Mouse (Mus musculus): ENCODE data around the gene Dock6. TPM values are rescaled to one million over a fixed set of nuclear protein-coding genes. Genes with fewer than 3 reads are reported as not detected.
"Not testable (repeated sequence)": the region's sequence is repeated elsewhere in the genome, so short reads cannot be mapped to it uniquely, and the experiment has no call there.

Dock6 gene
- total RNA-seq, 4 experiments from 2014 or later, result 14.6 to 19.8 (median 16.8) TPM

DNA sequence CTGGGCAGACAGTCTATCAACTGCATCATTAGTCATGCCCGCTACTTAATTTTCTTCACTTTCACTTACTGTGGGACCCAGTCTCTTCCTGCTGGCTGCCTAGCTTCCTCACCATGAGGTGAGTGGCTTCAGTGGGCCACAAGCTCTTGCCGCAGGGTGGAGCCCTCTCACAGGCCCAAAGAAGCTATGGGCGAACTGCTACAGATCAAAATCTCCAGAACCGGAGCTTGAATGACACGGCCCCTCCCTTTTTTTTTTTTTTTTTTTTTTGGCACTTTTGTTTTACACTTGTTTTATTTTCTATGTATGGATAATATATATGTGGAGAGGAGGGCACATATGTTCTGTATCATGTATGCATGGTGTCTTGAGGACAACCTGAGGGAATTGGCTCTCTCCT is 41.3 kb downstream of the Dock6 start:
- DNase-seq (ENCODE audit: low spot score in 2 of 2), result no peak

DNA sequence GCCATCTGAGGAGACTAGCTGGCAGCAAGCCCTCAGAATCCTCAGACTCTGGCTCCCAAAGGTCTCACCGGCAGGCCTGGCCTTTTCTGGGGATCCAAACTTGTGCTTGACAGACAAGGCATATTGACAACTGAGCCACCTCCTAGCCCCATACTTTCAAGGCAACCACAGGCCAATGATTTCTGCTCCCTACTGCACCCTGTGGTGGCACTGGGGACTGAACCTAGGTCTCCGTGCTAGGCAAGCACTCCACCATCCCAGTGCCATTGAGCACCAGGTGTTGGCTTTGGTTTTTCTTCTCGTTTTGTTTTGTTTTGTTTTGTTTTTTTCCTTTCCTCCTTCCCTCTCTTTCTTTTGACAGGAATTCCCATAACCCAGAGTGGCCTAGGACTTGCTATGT is 43.9 kb downstream of the Dock6 start:
- no peak for DNase-seq (ENCODE audit: low spot score in 2 of 2)

DNA sequence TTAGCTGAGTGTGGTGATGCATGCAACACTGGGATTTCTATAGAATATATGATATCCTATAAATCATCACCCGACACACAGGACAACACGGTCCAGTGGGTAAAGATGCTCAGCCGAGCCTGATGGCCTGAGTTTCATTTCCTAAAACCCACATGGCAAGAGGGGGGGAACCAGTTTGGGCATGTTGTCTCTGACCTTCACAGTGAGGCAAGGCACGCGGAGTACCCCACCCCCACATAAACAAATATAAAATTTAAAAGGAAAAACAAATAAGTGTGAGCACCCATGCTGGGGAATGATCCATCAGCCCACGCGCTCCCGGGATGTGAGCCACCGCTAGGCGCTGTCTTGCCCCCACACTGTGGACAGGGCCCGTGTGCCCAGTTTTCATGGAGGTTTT is 45.5 kb downstream of the Dock6 start:
- no peak for DNase-seq (ENCODE audit: low spot score in 2 of 2)

DNA sequence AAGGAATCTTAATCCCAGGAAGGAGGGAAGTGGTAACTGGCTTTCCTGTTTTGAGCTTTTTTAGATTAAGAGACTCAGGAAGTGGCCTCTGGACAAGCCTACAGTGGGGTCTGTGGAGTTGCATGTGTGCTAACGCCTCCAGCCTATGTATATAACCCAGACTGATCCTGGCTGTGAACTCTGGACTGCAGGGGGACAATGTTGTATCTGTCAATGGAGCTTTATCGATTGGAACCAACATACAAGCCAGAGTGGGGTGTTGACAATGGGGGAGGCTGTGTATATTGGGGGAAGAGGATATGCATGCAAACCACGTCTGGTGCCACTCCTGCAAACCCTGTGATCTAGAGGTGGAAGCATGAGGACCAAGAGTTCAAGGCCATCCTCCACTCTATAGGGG is 46.1 kb downstream of the Dock6 start:
- DNase-seq (ENCODE audit: low spot score in 2 of 2), result no peak

DNA sequence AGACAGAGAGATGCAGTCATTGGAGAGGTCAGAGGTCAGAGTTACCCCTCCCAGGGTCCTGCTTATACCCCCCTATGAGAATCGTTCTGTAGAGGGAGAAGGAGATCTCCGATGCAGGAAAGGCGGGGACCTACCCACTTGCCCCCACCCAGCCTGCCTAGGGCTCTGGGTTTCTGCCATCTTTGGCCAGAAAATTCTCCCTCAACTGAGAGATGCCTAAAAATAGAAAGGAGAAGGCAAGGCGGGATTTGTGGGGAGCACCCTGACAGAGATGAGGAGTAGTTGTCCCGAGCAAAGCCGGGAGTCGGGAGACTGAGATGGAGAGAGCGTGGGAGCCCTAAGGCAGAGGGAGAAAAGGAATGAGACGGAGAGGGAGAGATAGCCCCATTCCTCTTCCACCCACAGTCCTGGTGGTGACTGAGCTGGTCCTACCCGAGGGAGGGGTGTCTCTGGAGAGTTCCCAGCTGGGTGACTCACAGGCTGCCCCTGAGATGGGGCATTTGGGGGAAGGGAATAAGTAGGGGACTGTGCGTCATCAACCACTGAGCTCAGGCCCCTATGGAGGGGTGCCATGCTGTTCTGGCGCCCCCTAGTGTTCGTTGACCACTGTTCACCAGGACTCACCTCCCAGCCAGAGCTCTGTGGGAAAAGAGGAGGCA is 48.3 kb downstream of the Dock6 start:
- DNase-seq (ENCODE audit: low spot score in 2 of 2), result peak; percentile 75 to 89

DNA sequence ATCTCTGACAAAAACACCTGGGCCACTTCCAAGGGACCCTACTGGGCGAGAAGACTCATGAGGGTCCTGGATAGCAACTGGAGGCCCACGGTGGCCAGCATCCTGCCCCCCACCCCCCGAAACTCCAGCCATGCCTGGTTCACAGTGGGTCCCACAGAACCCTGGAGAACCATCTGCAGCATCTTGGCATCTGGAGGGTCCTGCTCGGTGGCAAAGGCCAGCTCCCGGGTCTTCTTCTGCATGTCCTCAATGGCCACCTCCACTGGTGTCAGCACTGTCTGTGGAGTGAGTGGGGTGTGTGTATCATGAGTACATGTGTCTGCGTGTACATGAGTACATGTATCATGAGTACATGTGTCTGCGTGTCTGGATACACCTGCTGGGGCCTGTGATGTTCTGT is 50.8 kb downstream of the Dock6 start:
- no peak for DNase-seq (ENCODE audit: low spot score in 2 of 2)

DNA sequence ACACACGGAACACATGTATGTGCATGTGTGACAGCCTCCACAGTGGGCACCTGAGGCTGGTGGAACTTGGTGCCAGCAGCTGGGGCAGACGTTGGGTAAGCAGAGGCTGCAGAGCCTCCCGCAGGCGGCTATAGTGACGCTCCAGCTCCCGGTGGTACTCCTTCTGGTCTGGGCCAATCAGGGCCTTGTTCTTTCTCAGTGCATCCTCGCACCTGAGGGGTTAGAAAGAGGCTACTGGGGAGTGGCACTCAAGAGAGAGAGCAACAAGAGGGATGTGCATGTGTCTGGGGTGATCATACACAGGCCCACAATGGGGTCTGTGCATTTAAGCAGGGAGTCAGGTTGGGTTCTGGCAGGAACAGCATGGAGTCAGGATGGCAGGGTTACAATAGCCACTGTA is 51.3 kb downstream of the Dock6 start:
- DNase-seq (ENCODE audit: low spot score in 2 of 2), result no peak

DNA sequence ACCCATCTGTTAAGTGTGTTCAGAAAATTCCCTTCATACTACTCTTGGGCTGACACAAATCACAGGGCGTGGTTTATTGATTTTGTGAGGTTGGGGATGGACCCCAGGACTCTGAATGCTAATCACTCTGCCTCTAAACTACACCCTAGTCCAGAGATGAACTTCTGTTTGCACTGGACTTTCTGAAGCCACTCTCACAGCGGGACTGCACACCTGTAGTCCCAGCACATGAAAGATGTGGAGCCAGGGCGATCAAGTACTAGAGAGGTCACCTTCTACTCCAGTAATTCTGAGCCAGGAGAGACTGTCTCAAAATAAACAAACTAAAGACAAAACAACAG is 53.5 kb downstream of the Dock6 start:
- no peak for DNase-seq (ENCODE audit: low spot score in 2 of 2)

DNA sequence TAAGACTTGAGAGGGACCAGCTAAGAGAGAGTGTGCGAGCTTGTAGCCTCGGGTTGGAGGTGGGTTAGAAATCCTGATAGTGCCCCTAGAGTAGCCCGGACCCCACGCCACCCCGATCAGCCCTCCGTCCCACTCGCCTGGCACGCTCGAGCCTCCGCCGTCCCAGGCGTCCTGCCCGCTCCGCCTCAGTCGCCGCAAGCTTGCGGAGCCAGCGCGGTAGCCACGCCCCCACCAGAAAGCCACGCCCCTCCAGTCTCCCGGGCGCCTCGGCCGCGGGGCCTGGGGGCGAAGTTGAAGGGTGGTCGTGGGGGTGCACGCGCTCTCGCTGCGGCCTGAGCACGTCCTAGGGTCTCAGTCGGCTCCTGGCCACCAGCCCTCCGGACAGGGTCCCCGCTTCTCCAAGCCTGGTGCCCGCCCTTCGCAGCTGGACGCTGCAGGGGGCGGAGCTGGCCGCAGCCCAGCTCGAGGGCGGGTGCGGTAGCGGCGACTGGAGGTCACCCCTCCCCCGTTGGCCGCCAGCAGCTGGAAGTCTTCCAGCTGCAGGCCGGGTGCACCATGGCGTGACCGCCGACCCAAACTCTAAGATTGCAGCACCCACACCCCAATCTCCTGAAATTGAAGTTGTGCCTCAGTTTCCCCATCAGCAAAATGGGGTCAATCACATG is 54.0 kb downstream of the Dock6 start, which contains the start of gene Kank2:
Gene Kank2, minus strand, starts transcription at position 400 of the 665 bp plus-strand sequence.
- DNase-seq (ENCODE audit: low spot score in 2 of 2), result peak; percentile 43 to 54

DNA sequence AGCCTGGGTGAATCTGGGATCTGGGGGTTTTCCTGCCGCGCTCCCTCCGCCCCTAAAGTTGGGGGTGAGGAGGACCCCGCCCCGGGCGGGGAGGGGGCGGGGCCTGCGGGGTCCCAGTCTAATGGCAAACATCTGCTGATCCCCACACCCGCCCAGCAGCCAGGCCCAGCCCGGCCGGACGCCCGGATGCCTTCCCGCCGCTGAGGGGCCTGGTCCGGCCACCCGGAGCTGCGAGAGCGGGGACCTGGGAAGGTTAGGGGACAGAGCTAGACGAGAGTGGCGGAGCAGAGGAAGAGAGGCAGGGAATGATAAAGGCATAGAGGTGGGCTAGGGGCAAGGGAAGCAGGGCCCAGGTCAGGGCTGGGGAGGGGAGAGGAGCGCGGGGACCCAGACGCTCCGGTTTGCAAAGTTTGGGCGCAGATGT is 54.5 kb downstream of the Dock6 start:
- no peak for DNase-seq (ENCODE audit: low spot score in 2 of 2)

DNA sequence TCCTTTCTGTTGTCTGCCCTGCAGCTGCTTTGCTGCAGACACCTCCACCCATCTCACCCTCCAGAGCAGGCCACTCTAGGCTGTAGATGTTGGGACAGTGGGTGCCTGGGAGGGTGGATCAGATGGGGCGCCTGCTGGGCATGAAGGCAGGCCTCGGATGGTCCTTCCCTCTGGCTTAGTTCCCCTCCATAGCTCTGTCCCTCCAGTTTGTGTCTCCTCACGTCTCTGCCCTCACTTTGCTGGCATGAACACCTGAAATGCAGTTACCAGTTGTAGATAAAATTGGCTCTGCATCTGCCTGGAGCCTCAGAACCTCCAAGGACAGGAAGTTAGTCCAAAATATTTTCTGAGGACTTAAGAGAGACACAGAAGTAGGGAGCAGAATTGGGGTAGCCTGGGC is 55.5 kb downstream of the Dock6 start:
- DNase-seq (ENCODE audit: low spot score in 2 of 2), result no peak

DNA sequence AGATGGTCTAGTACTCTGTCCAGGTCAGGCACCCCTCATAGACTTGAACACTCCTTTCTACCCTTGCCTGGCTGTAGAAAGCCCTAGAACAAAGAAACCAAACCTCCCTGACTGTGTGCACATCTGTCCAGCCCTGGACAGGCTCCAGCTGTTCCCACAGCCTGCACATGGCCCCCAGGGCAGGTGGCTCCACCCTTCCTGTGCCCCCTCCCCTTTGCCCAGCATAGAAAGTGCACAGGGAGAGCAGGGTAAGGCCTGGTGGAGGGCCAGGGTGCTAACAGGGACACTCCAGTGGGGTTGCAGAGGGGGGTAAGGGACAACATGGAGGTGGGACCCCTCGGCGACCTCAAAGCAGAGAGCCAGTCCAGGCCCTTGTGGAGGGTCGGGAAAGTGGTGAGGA is 56.2 kb downstream of the Dock6 start:
- no peak for DNase-seq (ENCODE audit: low spot score in 2 of 2)

DNA sequence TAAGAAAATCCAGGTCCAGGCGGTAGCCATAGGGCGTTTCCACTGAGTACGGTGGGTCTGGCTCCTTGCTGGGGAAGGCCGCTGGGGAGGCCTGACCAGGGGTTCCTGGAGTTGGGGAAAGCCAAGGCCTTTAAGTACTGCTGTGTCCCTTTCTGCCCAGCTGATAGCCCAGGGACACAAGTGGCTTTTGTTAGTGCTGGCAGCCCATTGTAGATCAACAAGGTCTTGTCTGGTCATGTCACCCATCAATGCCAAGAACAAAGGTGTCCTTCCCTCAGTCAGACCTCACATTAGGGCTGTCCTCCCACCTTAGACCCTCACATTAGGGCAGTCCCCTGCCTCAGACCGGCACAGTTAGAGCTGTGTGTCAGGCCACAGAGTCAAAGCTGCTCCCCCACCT is 56.9 kb downstream of the Dock6 start:
- DNase-seq (ENCODE audit: low spot score in 2 of 2), result no peak

DNA sequence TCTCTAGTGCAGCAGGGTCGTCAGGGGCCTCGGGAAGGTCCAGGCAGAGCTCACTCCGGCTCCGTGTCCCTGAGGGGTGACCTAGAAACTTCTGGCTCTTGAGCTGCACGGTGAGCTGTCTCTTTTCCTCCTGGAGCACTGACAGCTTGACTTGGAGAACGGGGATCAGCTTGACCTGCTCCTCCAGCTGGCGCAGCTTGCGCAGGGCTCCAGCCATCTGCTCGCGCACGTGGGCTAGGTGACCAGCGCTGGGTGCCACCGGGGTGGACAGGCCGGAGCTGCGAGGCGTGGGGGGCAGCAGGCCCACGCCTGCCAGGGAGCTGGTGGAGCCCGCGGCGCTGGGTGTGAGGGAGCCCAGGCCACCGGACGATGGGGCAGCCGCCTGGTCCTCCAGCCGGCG is 57.5 kb downstream of the Dock6 start:
- no peak for DNase-seq (ENCODE audit: low spot score in 2 of 2)

DNA sequence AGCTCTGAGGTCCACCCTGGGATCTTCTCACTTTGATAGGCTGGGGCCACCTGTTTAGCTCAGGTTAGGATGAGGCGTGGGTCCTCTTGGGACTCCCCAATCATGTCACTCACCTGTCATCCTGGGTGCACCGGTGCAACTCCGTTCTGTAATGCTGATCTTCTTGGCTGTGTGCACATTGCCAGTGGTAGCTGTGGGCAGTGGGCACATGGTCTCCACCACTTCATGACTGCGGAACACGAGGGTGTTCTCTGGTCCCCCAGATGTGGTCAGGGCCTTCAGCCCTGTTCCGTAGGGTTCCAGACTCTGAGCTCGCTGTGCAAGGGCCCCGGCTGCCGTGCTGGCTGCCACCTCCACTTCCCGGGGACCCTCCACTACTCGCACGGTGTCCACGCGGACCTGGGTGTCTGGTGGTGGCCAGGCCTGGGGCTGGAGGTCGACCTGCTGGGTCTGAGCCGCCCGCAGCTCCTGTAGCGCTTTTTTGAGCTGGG is 58.0 kb downstream of the Dock6 start:
- DNase-seq (ENCODE audit: low spot score in 2 of 2), result no peak

DNA sequence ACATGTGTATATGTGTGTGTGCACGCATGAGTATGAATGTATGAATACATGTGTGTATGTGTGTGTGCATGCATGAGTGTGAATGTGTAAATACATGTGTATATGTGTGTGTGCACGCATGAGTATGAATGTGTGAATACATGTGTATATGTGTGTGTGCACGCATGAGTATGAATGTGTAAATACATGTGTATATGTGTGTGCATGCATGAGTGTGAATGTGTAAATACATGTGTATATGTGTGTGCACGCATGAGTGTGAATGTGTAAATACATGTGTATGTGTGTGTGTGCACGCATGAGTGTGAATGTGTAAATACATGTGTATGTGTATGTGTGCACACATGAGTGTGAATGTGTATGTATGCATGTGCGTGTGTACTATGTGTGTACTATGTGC is 58.9 kb downstream of the Dock6 start:
- DNase-seq (ENCODE audit: low spot score in 2 of 2), result not testable (repeated sequence)

DNA sequence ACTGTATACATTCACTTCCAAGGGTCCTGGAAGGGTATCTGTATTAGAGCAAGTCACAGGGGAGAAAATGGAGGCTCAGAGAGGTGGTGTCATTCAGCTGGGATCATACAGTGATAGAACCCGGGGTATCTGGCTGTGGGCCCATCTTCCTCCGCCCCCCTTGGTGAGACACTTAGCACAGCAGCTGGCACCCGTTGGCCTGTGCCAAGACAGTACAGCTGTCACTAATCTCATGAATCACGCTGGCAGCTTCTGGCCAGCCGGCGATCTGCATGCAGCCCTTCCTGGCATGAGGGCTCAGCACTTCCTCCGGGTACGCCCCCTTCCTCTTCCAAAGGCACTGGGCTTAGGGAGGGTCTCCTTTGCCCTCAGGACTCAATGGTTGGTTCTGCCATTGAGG is 59.8 kb downstream of the Dock6 start:
- peak in 1 of 2 experiments; percentile 71 for DNase-seq (ENCODE audit: low spot score in 2 of 2)

DNA sequence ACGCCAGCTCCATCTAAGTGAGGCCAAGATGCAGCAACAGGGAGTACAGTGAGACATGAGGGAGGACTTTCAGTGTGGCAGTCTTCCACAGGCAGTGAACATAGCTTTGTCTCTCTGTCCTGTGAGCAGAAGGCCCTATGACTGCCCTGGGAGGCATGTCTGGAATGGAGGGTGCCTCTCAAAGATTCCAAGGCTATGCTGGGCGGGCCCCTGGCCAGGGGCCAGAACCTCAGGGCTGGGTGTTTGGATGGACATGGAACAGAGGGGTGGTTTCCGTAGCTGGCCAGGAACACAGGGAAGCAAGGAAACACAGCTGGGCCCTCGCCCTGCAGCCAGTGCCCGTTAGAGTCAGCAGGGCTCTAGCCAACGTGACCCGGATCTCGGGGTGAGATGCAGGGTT is 60.6 kb downstream of the Dock6 start:
- DNase-seq (ENCODE audit: low spot score in 2 of 2), result no peak

DNA sequence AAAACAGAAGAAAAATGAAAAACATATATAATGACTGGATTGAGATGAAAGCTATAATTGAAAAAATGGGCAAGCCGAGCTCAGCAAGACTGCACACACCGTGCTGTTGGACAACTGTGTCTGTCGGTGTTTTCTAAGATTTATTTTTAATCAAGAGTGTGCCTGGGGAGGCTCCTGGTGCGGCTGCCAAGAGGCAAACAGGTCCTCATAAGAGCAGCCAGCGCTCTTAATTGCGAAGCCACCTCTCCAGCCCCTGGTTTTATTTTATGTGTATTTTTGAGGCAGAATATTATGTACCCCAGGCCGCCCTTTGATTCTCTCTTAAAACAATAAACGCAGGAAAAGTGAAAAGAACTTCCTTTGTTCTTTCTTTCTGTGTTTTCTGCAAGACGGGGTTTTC is 64.2 kb downstream of the Dock6 start:
- DNase-seq (ENCODE audit: low spot score in 2 of 2), result no peak

DNA sequence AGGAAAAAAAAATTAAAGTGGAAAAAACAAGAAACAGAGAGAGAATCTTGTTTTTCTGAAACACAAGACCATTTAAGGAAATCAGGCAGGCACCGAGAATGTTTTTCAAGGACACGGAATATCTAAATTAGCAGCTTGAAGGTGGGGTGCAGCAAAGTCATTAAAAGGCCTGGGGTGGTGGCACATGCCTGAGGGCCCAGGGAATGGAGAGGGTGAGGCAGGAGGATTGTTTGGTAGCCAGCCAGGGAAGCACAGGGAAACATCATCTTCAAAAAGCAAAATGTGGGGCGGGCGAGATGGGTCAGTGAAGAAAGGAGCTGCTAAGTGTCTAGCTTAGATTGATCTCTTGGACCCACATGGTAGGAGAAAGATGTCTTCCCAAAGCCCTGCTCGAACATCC is 64.8 kb downstream of the Dock6 start:
- DNase-seq (ENCODE audit: low spot score in 2 of 2), result no peak

DNA sequence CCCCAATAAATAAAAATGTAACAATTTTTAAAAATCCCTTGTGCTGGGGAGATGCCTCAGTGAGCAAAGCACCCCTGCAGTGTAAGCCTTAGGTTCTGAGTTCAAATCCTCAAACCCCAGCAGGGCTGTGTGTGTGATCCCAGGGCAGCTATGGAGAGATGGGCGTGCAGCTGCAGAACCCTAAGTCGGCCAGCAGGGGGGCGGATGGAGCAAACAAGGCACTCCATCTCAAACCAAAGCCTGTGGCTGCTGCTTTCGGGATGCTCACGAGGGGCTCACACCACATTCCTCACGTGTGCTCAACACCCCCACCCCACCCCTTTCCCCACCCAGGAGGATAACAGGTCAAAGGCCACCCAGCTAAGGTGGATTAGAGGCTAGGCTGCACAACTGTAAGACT is 65.5 kb downstream of the Dock6 start:
- DNase-seq (ENCODE audit: low spot score in 2 of 2), result no peak

DNA sequence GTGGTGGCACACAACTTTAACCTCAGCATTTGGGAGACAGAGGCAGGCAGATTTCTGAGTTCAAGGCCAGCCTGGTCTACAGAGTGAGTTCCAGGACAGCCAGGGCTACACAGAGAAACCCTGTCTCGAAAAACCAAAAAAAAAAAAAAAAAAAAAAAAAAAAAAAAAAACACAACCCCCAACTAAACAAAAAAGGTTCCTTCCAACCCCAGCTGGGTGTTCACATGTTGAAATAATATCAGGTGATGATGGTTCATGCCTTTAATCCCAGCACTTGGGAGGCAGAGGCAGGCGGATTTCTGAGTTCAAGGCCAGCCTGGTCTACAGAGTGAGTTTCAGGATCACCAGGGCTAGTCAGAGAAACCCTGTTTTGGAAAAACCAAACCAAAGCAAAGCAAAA is 66.1 kb downstream of the Dock6 start:
- not testable (repeated sequence) for DNase-seq (ENCODE audit: low spot score in 2 of 2)

Measured in left cerebral cortex, adult 8-10 months (tissue).